Mouse (Mus musculus) adrenal gland, postnatal 36 days (tissue): ENCODE measurements at regions not wholly inside any gene's neighbourhood (a gene's known extent, or its start where the extent isn't known, plus 50 kb on each side); places are given as distances from the start of the nearest gene placed in this dataset.

Experiments
- DNase-seq, 2 experiments: peaks; one replicate each; pipeline ENCODE4 v3.0.0; 2021; ENCODE audit warnings: mixed read lengths in 1 of 2

DNA sequence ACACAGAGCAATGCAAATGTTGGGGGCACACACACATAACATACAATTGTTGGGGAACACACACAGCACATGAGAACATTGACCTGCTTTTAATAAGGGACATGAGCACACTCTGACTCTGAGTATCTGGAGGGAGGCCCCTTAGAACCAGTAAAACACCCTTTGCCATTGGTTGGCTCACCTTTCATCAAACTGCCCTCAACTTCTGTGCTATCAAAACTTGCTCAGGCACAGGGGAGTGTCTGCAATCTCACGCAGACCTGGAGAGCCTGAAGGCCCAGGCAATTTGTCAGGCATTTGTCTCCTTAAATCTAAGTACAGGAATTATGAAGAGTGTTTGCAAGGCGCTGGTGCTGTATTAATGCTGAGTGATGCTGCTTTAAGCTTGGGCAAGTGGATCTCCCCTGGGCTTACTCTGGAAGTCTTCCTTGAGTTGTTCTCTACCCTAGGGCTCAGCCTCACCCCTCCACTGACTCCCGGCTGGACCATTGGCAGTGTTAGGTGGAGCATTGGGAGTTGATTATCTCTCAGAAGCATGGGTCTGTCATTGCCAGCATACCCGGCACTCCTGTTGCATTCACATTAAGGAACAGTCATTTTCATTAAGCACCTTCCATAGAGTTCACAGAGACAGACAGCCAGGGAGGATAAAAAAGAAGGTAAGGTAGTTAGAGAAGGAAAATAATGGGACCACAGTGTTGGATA is 235.7 kb upstream of the Runx1 start:
- no peak for DNase-seq

DNA sequence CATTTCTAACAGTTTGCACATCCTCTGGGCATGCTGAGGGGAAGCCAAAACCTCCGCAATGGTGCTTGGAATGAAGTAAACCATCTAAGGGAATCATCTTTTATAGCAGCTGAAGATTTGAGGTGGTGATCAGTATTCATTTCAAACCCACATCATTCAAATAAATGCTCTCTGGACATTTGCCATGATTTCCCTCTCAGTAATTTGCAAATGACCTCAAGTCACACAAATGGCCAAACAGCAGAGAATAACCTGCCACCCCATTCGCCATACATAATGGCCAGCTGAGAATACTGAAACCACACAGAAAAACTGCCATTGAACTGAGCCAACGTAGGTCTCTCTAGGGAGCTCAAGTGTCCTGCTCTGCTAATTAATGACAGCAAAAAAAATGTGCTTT is 230.3 kb upstream of the Runx1 start:
- no peak for DNase-seq

DNA sequence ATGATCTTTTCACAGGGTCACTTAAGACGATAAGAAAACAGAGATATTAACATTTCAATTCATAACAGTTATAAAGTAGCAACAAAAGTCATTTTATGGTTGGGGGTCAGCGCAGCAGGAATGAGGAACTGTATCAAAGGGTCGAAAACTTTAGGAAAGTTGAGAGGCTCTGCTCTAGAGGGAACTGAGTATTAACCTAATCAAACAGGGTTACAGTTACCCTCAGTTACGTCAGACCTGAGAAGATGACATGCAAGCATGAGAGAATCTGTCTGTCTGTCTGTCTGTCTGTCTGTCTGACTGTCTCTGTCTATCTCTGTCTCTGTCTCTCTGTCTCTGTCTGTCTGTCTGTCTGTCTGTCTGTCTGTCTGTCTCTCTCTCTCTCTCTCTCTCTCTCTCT is 229.6 kb upstream of the Runx1 start:
- DNase-seq: no peak

DNA sequence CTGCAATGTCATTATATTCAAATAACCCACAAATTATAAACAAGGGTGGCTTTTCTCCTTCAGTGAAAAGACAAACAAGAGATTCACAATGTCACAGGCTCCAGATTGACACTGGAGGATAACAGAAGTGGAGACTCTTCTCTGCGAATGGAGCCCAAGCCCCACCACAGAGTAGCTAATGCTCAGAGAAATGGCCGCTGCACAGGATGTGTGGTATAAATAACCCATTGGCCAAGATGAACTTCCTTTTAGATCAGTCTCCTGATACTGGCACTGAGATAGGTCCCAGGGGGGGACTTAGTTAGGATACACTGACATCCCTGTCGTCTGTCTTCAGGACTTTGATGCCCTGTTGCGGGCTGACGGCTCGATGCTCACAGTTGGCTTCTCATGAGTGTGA is 225.3 kb upstream of the Runx1 start:
- no peak for DNase-seq

DNA sequence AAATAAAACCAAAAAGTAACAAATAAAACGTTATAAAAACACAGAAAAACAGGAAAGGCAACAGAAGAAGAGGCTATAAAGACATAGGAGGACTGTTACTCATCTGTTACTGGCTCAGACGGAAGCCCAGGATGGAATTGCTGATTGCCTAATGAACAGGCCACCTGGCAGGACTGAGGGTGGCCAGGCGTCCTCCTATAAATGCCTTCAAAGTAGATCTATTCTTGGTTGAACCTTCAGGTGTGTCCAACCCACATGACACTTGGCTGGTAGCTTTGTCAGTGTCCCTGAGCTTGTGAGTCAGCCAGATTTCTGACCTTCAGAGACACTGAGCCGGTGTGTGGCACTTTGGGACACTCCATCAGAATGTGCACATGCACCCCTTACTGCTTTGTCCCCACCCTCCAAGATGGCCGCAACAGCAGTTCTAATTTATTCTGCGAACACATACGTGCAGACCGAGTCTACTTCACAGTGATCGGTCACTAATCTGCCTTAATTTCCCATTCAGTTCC is 222.5 kb upstream of the Runx1 start:
- DNase-seq: peak; percentile 24 to 38

DNA sequence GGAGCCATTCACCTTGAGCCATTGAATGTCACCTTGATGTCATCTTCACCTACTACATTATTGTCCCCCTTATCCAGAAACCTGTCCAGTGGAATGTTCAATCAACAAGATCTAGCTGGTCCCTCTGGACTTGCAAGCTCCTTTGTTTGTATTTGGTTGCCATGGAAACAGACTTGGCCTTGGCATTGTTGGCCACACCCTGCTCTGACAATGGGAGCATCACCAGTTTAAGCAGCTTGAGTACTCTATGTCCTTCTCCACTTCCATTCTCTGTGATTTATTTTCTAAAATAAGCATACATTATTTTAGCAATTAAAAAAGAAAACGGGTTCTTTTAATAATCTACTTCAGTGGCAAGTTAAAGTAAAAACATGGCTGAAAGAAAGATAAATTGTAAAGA is 221.6 kb upstream of the Runx1 start:
- no peak for DNase-seq

DNA sequence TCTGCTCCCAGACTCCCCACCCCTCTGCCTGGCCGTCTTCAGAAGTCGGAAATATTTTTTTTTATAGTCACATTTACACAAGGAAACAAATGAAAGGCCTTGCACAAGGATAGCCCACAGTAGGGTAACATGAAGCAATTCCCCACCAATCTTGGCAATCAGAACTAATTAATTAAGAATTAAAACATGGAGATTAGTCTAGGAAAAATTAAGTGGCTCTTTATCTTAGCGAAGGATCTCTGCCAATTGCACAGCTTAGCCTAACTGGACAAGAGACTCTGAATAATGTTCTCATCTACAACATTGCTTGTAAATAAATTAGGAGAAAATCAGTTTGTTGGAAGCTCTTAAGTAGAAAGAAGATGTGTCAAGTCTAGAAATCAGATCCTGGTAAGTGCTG is 220.3 kb upstream of the Runx1 start:
- DNase-seq: no peak

DNA sequence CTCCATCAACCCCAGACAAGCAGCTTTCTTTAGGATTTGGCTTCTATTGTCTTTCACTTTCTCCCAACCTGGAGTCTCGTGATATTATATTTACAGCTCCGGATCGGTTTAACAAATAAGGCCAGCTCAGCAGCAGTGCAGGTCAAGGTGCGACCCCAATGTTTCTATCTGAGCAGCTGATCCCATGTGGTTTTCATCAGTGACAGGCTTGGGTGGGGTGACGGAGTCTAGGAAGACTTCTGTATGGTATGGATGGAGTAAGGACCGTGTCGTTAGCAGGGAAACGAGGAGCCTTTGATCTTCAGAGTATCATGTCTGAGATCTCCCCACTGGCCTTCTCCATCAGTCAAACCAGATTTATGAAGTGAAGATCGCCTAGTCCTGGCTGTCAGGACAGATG is 217.4 kb upstream of the Runx1 start:
- DNase-seq: no peak

DNA sequence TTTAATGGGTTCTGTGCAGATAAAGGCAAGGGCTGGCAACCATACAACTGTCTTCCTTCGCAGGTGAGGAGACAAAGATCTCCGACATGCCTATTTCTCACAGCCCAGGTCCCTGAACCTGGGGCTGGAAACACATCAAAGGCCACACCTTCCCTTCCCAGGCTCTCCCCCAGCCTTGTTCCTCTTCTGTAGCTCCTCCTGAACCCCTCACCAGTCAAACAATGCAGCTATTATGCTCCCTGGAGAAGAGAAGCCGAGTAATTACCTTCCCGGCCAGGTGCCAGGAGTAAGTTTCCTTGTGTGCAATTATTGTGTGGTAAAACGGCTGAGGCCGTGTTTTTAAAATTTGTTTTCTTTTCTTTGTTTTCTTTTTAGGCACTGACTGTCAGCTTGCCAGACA is 217.0 kb upstream of the Runx1 start:
- no peak for DNase-seq

DNA sequence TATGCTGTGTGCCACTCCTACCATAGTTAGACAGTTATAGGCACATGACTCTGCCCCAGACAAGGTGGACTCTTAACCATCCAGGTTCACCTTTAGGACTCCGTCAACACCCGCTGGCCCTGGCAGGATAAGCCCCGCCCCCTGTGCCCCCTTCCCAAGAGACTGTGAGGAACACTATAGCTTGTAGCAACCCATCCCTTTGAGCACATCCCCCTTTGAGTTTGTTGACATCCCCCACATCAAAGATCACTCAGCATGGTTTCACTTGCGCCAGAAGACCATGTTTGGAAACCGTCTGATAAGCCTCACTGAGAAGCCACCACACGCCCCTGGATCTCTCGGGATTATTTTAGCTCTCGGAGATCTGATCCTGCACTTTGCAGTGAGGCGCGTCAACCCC is 216.5 kb upstream of the Runx1 start:
- DNase-seq: no peak

DNA sequence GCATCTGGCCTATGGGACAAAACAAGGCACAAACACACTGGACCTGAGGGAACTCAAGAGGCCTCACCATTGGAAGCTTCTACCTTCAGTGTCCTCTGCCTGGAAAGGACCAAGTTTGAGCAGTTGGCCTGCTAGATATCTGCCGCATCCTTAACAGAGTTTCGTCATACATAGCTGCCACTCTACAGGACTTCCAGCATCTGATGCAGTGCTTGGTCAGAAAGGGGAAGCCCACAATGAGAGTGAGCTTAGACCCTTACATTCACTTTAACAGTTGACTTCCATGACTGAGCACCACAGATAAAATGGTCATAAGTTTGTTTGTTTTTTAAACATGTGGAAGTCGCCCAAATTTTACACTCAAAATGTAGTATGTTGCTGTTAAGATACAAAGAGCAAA is 215.9 kb upstream of the Runx1 start:
- no peak for DNase-seq

DNA sequence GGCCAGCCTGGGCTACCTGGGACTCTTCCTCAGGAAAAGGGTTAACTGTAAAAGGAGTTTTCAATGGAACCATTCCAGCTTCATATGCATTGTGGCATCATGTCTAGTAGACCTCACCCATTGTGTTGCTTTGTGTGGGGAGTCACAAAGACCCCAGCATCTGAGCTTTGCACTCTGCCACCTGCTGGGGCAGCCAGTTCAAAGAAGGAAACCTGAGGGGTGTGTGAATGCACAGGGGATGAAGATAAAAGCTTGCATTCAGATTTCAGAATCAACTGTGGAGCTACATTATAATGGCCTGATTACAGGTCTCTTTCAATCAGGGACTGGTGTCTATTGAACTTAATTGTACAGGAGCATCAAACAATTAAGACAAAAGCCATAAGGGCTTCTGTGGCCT is 215.4 kb upstream of the Runx1 start:
- DNase-seq: no peak

DNA sequence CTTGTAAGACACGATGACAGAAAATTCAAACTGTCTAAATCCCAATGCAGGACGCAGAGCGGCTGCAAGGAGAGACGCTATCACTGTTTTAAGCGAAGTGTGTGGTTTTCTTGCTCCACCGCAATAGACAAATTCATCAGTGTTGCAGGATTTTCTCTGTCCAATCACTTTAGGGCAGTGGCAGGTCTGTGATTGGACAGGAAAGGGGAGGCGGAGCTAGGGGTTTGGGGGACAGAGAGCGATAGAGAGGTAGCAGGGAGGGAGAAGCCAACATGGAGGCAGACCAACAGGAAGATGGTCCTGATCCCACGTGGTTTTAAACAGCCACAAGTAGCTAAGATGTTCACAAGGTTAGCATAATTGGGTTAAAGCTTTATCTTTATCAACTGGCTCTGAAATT is 209.7 kb upstream of the Runx1 start:
- DNase-seq: no peak

DNA sequence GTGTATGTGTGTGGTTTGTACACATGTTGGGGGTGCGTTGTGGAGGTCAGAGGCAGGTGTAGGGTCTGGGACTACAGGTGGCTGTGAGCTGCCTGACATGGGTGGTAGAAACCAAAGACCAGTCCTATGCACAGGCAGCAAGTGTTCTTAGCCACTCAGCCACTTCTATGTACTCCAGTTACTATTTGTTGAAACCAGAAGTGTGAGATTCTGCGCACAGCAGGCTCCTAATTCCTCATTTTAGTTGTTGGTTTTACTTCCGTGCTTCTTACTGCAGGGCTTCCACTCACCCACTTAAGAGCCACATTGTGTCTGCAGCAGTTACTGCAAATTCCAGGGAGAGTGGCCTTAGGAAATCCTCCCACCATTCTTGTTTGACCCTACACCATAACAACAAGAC is 208.0 kb upstream of the Runx1 start:
- DNase-seq: no peak

DNA sequence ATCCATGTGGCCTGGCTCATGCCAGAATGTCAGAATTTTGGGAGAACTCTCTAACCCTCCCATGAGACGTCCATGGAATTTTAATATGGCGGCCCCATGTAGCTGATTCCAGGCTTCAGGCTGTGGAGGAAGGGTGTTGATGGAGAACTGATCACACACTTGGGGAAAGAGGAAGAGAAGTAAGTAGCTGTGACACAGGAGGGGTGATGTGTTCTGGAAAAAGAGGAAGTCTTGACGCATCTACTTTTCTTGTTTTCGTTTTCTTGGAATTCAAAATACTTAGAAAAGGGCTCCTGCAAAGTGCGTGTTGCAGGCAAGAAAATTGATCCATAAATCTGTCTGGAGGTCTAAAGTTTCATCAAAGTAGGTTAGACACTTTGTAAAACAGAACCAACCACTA is 205.7 kb upstream of the Runx1 start:
- no peak for DNase-seq

DNA sequence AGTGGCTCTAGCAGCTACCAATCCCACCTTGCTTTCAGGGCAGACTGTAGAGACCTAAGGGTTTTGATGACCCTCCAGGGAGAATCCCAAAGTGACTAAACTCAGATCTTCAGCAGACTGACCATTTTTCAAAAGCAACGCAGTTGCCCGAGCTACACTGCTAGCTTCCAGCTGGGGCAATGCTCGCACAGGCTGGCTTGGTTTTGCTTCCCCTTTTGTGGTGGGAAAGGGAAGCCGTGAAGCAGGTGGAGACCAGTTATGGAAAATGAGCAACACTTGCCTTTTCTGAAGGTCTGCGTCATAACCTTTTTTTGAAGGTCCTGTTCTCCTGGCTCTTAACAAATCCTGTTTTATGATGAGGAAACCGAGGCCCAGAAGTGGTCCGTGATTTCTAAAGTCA is 202.7 kb upstream of the Runx1 start:
- DNase-seq: no peak

DNA sequence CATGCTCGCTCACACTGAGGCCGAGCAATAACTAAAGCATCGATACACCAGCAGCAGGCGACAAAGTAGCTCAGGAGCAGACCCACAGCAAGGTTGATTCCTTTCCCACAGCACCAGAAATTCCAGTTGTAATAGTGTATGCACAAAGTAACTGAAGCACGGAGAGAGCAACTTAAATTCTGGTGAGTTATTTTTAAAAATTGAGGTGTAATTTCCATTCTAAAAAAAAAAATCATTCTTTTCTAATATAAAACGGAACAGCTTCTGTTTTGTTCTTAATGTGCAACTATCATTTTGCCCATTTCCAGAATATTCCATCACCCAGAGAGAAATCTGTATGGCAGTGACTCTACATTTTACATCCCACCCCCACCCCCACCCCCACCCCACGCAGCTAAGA is 202.1 kb upstream of the Runx1 start:
- DNase-seq: no peak

DNA sequence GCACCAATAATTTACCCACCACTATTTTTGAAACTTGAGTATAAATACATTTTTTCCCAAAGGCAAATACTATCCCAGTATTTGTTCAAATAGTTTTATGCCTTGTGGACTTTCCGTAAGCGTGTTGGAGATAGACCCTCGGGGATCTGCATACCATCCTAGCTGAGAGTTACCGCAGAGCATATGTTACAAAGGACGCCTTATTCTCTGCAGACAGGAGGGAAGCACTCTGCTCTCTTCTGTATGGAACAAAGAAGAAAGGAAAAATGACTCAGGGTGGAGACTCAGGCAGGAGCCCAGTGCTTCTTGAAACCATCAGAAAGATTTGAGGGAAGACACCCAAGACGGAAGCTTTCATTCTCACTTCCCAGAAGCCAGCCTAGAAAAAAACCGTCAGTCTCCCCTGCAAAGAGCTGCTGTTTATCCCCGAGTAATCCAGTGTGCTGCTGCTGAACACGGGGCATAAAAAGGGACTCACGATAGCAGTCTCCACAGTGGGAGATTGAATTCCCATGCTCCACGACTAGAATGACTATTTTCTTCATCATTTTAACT is 200.2 kb upstream of the Runx1 start:
- DNase-seq: no peak

DNA sequence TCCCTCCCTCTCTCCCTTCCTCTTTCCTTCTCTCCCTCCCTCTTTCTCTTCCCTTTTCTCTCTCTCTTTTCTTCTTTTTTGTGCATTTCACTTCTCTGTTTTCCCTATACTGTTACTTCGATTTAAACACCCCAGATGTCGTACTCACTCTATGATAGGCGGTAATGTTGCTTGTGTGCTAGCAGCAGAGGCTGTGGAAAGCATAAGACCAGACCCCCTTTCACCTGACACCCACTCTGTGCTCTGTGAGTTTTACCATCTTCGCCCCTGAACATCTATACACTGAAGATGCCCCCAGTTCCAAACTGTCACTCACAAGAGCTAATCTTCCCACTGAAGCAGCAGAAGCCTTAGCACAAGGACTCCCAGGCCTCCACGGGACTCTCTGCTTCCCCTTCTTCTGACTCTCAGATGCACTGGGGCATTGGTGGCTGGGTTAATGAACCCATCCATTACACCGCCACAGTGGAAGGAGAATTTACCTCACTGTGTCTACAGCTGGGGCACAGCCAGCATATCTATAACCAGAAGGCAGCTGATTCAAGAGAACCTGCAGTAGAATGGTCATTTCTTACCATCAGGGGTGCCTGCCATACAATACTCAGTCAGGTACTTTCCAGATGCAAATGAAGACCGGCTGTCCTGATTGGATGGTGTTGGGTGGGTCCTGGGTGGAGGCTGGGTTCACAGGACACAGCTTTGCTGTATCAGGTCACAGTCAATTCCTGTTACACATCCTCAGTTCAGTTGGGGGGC is 194.0 kb upstream of the Runx1 start:
- DNase-seq: no peak

DNA sequence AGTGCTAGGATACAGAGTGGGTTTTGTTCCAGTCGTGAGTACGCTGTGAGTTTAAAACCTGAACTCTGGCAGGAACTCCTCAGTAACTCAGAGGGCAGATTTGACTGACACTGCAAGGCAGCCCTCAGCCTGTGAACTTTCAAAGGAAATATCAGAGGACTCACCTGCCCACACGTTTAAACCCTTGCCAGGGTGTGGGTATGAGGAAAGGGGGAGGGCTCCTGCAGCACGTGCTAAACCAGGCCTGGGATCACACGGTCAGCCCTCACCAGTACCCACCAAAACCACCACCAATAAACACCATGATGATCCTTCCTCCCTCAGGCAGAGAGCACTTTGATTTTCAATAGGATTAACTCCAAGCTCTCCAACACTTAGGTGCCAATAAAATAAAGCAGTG is 192.8 kb upstream of the Runx1 start:
- DNase-seq: no peak

DNA sequence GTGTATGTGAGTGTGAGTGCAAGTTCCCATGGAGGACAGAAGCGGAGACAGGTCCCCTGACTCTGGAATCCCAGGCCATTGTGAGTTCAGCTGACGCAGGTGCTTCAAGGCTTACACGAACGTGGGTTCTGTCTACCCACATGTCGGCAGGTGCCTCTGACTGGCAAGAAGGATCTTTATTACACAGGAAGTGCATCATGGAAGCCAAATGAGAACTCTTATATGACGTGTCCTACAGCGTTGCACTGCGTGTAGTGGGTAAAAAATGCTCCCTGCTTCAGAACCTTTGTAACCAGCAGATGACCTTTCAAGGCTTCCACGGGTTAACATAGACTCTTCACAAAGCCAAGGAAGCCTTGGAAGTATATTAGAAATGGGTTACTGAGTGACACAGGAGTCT is 191.1 kb upstream of the Runx1 start:
- no peak for DNase-seq

DNA sequence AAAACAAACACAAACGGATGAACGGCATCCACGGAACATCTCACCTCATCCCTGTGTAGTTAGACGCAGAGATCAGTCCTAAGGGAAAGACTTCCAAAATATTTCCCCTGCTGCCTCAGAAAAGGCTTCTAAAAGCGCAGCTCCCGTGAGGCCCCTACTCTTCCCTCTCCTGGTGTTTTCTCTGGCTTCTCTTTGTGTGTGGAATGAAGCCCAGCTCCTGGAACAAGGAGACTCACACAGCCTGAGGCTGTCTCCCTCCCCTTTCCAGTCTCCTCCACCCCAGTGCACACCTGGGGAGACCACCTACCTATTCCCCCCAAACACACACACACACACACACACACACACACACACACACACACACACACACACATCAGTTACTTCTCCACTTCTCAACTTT is 189.7 kb upstream of the Runx1 start:
- no peak for DNase-seq

DNA sequence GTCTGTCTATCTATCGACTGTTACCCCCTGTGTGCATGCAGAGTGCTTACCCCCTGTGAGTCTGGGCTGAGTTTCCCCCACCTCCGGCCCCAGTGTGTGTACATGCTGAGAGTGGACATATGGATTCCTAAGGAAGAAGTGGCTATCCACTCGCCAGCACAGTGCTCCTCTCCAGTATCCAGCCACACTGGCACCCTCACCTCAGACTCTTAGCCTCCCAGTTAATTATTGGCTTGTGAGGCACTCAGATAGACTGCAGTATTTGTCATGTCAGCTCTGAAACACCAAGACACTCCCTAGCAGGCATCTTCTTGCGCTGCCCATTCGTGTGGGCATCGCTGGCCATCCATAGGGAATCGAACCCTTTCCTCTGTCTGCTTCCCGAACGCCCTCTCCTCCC is 189.0 kb upstream of the Runx1 start:
- DNase-seq: no peak

DNA sequence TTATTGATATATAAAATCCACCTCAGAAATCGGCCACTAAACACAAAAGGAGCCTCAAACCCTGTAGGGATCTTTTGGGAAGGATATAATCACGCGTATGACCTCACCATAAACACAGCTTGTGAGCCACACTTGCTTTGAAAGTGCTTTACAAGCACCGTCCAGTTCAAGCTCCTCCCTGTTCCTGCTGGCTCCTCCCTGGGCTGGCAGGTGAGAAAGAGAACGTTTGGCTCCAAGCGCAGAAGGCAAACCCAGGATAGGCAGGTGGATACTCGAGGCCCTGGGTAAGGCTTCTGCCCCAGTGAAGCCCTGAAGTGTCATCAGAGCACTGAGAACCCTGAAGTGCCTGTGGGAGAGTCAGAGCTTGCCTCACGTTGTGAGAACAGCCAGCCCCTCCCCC is 187.9 kb upstream of the Runx1 start:
- DNase-seq: no peak
